Mouse (Mus musculus) heart, embryonic 16.5 days (tissue): ENCODE data around the gene Cfap161. TPM values are rescaled to one million over a fixed set of nuclear protein-coding genes. Genes with fewer than 3 reads are reported as not detected.
A peak's percentile ranks its signal among the peaks of the same experiment; 100 is the strongest.

ENCODE experiments used
- ATAC-seq: fragments of 200-750 bp; cut with Nextera tagmentation; replicated peaks from 2 replicates; pipeline ENCODE4 v1.8.0; 2017; ENCODE audit warnings: moderate number of reproducible peaks; ENCODE audit not compliant: insufficient read depth, low FRiP score; ENCODE audit errors: extremely low read depth
- H3K27ac ChIP-seq: fragments of 300-500 bp; sonication (generic); 2 replicates; pipeline ENCODE4 v1.5.1; 2014; ENCODE audit warnings: mild to moderate bottlenecking, low read length, control low read depth, moderate library complexity
- H3K27me3 ChIP-seq: fragments of 300-500 bp; sonication (generic); 2 replicates; pipeline ENCODE4 v1.6.1; 2014; ENCODE audit warnings: low read length, mixed read lengths; ENCODE audit not compliant: control insufficient read depth, insufficient read depth
- H3K36me3 ChIP-seq: fragments of 300-500 bp; sonication (generic); 2 replicates; pipeline ENCODE4 v1.6.1; 2014; ENCODE audit not compliant: control insufficient read depth, insufficient read depth
- H3K4me1 ChIP-seq: fragments of 300-500 bp; sonication (generic); 2 replicates; pipeline ENCODE4 v1.6.1; 2014; ENCODE audit warnings: low read length, mixed read lengths; ENCODE audit not compliant: control insufficient read depth, insufficient read depth
- H3K4me2 ChIP-seq: fragments of 300-500 bp; sonication (generic); 2 replicates; pipeline ENCODE4 v1.6.1; 2014; ENCODE audit warnings: low read depth, mild to moderate bottlenecking, control low read depth, low read length
- H3K4me3 ChIP-seq: fragments of 300-500 bp; sonication (generic); 2 replicates; pipeline ENCODE4 v1.5.1; 2014; ENCODE audit warnings: mild to moderate bottlenecking, control low read depth, low read length
- H3K9ac ChIP-seq: fragments of 300-500 bp; sonication (generic); 2 replicates; pipeline ENCODE4 v1.6.1; 2014; ENCODE audit warnings: low read length, control low read depth
- H3K9me3 ChIP-seq: fragments of 300-500 bp; sonication (generic); replicated peaks from 2 replicates; pipeline ENCODE4 v1.6.1; 2016; ENCODE audit warnings: low read length; ENCODE audit not compliant: control insufficient read depth
- WGBS: fragments of 180-500 bp; shearing (Covaris S2); extraction: QIAGEN DNeasy Blood & Tissue Kit; methylation state at CpG from one replicate; pipeline ENCODE4 v1.1.7; 2014; 5-methylcytosine and 5-hydroxymethylcytosine counted together
- polyA plus RNA-seq: library from polyadenylated mRNA; unstranded; fragments of >200 nt; fragmentation: Nextera tagmentation; extraction: Ambion mirVana; gene quantifications from 2 replicates; pipeline ENCODE4 v1.2.1, GENCODE M21; 2015

Cfap161 gene
- polyA plus RNA-seq, 1 experiment from 2014 or later, result 1.8 TPM

DNA sequence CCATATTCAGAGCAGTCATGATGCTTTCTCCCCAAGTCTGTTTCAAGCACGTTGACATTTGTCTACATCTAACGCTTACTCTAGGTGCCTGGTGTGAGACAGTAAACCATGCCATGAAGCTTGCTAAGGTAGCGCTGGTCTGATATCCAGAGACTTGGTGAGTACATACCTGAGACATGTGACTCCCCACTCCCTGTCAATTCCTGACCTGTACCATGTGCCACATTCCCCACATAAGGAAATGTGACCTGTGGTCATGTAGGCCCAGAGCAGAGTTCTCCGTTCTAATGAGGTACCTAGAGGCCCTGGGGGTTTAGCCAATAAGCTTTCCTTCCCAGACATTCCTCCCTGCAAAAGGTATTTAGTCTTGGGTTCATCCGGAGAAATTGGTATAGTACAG, 22.2 kb upstream of the Cfap161 start:
- H3K9ac ChIP-seq, result no peak overlapping the region
- H3K27me3 ChIP-seq, result no peaks in the 10 kb centered on the region
- H3K9me3 ChIP-seq, result no peaks in the 10 kb centered on the region
- no peak overlapping the region for H3K27ac ChIP-seq
- no peaks in the 10 kb centered on the region for H3K36me3 ChIP-seq
- 93% methylated on average over 5 of the region's 5 CpGs for WGBS
- H3K4me3 ChIP-seq, result no peak overlapping the region
- H3K4me2 ChIP-seq, result no peak overlapping the region
- peaks cover 19% of the 10 kb centered on the region for H3K4me1 ChIP-seq
- no peak for ATAC-seq

DNA sequence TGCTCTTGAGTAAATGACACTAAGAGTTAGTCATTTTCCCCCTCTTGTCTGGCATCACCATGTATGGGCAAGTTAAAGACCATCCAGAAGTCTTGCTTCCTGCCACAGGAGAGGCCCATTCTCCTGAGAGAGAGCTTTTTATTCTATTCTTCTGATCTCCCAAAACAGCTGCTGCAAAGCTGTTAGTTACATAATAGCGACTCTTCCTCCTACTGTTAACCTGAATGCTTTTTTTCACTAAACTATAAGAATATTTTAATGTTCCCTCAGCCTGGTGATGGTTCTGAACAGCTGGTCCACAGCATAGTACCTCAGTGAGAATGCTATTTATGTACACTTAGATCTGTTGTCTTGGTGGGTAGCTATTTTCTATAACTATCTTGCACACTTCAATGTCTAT, 21.0 kb upstream of the Cfap161 start:
- Histone ChIP-seq H3K9me3 (no peaks in the 10 kb centered on the region), H3K4me1 (peaks cover 19% of the 10 kb centered on the region), H3K36me3 (no peaks in the 10 kb centered on the region), H3K27ac (no peak overlapping the region), H3K27me3 (no peaks in the 10 kb centered on the region), H3K4me3 (no peak overlapping the region), H3K4me2 (no peak overlapping the region), H3K9ac (no peak overlapping the region)
- 89% methylated on average over 1 of the region's 1 CpGs for WGBS
- no peak for ATAC-seq

DNA sequence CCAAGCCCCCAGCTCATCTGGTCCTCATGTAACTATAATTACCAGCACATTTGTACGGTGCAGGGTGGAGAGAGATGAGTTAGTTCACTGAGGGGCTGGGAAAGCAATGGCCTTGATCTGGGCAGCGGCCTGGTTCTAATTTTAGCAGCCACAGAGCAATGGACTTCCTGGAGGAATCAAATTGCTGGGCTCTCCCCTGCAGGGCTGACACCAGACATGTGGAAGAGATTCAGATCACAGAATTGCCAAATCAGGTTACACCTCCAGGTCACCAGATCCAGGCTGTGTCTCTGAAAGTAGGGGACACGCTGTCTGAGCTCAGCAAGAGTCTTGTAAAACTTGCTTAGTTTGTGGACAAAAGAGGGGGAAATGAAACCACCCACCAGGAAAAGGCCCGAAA, 19.3 kb upstream of the Cfap161 start:
- H3K4me2 ChIP-seq, result peak overlapping the region; percentile 36
- no peak overlapping the region for H3K4me3 ChIP-seq
- WGBS, result 8% methylated on average over 4 of the region's 4 CpGs
- no peaks in the 10 kb centered on the region for H3K36me3 ChIP-seq
- no peaks in the 10 kb centered on the region for H3K9me3 ChIP-seq
- peak; percentile 49; the same call in 1 of the 2 replicates for ATAC-seq
- no peaks in the 10 kb centered on the region for H3K27me3 ChIP-seq
- H3K27ac ChIP-seq, result peak overlapping the region; percentile 81
- no peak overlapping the region for H3K9ac ChIP-seq
- H3K4me1 ChIP-seq, result peaks cover 26% of the 10 kb centered on the region

DNA sequence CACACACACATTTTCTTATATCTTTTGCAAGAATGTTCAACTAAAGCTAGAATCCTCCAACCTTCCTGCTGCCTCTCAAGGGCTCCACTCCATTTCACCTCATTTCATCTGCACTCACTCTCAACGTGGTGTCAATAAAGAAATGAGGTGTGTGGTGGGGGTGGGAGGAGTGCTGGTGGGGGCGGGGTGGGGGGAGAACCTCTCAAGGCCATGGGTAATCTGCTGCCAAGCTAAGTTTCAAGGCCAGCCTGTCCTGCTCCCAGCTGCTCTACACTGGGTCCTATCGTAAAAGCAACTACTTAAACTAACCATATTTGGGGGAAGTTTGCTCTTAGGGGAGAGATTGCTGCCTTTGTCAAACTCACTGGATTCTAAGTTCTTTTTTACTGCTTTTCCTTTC, 18.8 kb upstream of the Cfap161 start:
- WGBS, result 11% methylated on average over 3 of the region's 3 CpGs

DNA sequence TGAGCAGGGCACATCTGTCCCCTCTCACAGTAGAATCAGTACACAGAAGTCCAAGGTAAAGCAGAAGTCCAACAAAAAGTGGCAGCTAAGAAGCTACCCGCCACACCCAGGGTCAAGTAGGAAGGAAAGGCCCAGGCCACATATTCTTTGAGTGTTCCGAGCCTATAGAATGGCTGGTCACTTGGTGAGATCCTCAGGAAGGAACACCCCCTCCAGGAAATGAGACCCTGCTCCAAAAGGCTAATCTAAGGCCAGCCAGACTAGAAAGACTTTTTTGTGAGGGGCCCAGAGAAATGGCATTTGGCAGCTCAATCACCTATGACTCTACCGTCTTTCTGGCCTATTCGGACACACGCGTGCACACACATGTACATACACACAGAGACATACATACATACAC, 18.3 kb upstream of the Cfap161 start:
- Histone ChIP-seq H3K4me2 (no peak overlapping the region), H3K36me3 (no peaks in the 10 kb centered on the region), H3K27ac (peak overlapping the region; percentile 81), H3K4me3 (no peak overlapping the region), H3K9ac (no peak overlapping the region), H3K27me3 (no peaks in the 10 kb centered on the region), H3K9me3 (no peaks in the 10 kb centered on the region), H3K4me1 (peaks cover 26% of the 10 kb centered on the region)
- ATAC-seq, result no peak
- 68% methylated on average over 6 of the region's 6 CpGs for WGBS

More for the DNA sequence above, 18.8 kb upstream of the Cfap161 start:
- Histone ChIP-seq H3K36me3 (no peaks in the 10 kb centered on the region), H3K9me3 (no peaks in the 10 kb centered on the region), H3K9ac (no peak overlapping the region; the same call in 1 of the 2 replicates), H3K4me2 (peak overlapping the region; percentile 36), H3K4me3 (no peak overlapping the region), H3K27me3 (no peaks in the 10 kb centered on the region), H3K27ac (peak overlapping the region; percentile 81), H3K4me1 (peaks cover 26% of the 10 kb centered on the region)
- ATAC-seq, result no peak

DNA sequence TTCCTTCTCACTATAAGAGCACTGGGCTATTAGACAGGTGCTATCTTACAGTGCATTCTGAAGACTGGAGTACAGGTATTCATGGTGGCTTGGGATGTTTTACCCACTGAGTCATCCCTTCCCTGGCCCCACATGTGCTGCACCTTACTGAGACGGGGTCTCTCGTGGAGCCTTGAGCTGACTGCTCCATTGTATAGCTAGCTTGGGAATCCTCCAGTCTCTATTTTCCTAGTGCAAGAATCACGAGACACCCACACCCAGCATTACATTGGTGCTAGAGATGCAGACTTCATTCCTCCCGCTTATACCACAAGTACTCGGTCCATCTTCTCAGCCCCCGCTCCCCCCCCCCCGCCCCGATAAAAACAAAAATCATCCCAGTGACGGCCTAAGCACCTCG, 17.9 kb upstream of the Cfap161 start:
- H3K9me3 ChIP-seq, result no peaks in the 10 kb centered on the region
- no peaks in the 10 kb centered on the region for H3K27me3 ChIP-seq
- H3K36me3 ChIP-seq, result no peaks in the 10 kb centered on the region
- 78% methylated on average over 10 of the region's 10 CpGs for WGBS
- no peak overlapping the region for H3K4me3 ChIP-seq
- peaks cover 26% of the 10 kb centered on the region for H3K4me1 ChIP-seq
- H3K27ac ChIP-seq, result peak overlapping the region; percentile 81; the same call in 1 of the 2 replicates
- no peak for ATAC-seq
- no peak overlapping the region for H3K9ac ChIP-seq
- no peak overlapping the region for H3K4me2 ChIP-seq

DNA sequence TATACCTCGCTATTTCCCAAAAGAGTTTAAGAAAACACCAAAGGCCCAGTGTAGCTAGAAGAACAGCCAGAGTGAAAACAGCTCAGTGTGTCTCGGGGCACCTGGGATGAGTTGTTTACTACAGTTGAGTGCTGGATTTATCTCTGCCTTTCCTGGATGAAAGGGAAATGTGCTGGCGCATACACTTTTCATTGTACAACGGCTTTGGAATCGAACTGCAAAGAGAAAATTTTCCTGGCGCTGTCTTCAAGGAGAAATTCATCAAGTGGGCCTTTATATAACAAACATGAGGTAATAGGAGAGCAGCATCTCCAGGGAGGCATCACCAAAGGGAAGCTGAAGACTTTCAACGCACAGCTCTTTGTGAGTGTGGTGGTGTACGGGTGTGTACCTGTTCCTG, 17.2 kb upstream of the Cfap161 start:
- Histone ChIP-seq H3K4me2 (no peak overlapping the region), H3K9ac (no peak overlapping the region), H3K4me3 (no peak overlapping the region), H3K27me3 (no peaks in the 10 kb centered on the region), H3K27ac (peak overlapping the region; percentile 55), H3K4me1 (peaks cover 26% of the 10 kb centered on the region), H3K36me3 (no peaks in the 10 kb centered on the region), H3K9me3 (no peaks in the 10 kb centered on the region)
- no peak for ATAC-seq
- 72% methylated on average over 8 of the region's 8 CpGs for WGBS

DNA sequence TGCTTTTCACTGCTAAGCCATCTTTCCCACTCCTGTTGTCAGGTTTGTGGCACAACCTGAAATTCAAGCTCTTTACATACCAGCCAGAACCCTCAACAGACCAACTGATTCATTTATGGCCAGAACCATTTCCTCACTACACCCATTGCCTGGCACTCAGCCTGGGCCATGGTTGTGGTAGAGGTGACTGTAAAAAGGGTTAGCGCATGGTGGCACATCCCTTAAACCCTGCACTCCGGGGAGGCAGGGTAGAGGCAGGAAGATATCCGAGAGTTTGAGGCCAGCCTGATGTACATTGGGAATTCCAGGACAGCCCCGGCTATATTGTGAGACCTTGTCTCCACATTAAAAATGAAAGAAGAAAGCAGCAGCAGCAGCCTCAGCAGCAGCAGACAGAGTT, 16.8 kb upstream of the Cfap161 start:
- Histone ChIP-seq H3K4me2 (no peak overlapping the region), H3K4me1 (peaks cover 26% of the 10 kb centered on the region), H3K9me3 (no peaks in the 10 kb centered on the region), H3K27me3 (no peaks in the 10 kb centered on the region), H3K4me3 (no peak overlapping the region), H3K36me3 (no peaks in the 10 kb centered on the region), H3K27ac (peak overlapping the region; percentile 55), H3K9ac (no peak overlapping the region)
- ATAC-seq, result no peak
- 87% methylated on average over 4 of the region's 4 CpGs for WGBS

DNA sequence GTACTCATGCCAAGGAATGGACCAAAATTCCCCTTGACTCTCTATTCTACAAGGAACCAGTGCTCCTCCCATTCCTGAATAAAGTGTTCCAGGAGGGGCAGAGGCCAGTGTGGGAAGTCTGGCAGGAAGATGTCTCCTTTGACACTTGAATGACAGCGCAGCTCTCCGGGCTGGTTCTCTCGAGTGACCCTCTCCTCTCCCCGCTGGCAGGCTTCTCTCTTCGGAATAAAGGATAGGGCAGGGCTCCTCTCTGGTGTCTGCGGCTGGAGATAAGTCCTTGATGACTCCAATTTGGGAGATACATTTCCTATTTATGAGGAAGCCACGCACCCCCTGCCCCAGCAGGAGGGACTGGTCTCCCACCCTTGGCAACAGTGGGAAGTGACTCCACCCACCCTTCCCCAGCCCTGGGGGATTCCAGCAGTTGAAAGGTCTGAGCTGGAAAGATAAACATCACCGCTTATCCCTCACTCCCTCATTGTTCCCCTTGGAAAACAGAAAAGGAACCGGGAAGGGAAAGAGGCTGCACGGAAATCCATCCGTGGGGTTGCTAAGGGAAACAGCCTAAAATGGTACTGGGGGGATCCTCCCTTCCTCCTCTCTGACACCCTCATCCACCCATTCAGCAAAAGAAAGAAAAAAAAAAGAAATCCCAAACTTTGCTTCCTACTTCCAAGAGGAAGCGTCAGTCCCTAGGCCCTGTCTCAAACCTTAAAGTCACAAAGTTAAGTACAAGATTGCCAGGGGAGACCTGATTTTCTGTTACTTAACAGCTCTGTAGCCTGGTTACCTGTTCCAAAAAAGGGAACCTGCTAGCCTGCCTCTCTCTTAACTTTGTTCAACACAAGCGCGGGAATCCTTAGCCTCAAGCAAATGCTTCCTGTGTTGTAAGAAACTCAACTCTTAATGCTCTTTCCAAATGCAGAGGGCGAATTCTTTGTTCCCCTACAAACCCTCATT, 15.7 kb upstream of the Cfap161 start:
- peaks cover 26% of the 10 kb centered on the region for H3K4me1 ChIP-seq

More for the DNA sequence above, 15.7 kb upstream of the Cfap161 start:
- H3K27me3 ChIP-seq, result no peaks in the 10 kb centered on the region
- H3K9me3 ChIP-seq, result no peaks in the 10 kb centered on the region
- H3K36me3 ChIP-seq, result no peaks in the 10 kb centered on the region
- ATAC-seq, result peak; percentile 69
- no peak overlapping the region for H3K9ac ChIP-seq
- H3K4me3 ChIP-seq, result no peak overlapping the region
- peak overlapping the region; percentile 35 for H3K4me2 ChIP-seq
- H3K27ac ChIP-seq, result peak overlapping the region; percentile 55
- 26% methylated on average over 15 of the region's 15 CpGs for WGBS
